Mouse (Mus musculus) adrenal gland, postnatal 25 days (tissue): Measurements from ENCODE around the gene Tbc1d17. TPM values are rescaled to one million over a fixed set of nuclear protein-coding genes. Genes with fewer than 3 reads are reported as not detected.

ENCODE experiments used
- DNase-seq: peaks from one replicate; pipeline ENCODE4 v3.0.0; 2021; ENCODE audit warnings: mixed read lengths
- total RNA-seq: library from RNA; stranded (reverse); gene quantifications from 2 replicates; pipeline ENCODE4 v1.2.3, GENCODE M21; 2021

Gene Tbc1d17
- total RNA-seq, 1 experiment from 2014 or later: 88.5 TPM

- no peak for DNase-seq
Observed at GRCm38 (mm10) chr7:44853065-44853464, 4.2 kb upstream of the Tbc1d17 start.

GRCm38 (mm10) chr7:44852259-44853027 is 3.6 kb upstream of the Tbc1d17 start:
- DNase-seq: no peak

- no peak for DNase-seq
Observed at GRCm38 (mm10) chr7:44851625-44852234, 2.9 kb upstream of the Tbc1d17 start.

- DNase-seq: no peak
Observed at GRCm38 (mm10) chr7:44850789-44851624, 2.1 kb upstream of the Tbc1d17 start.

- peak; percentile 81 for DNase-seq
Observed at GRCm38 (mm10) chr7:44850146-44850545, 1.3 kb upstream of the Tbc1d17 start.

- peak; percentile 87 for DNase-seq
Observed at GRCm38 (mm10) chr7:44849416-44850111, 685 bp upstream of the Tbc1d17 start.

- no peak for DNase-seq
Observed at GRCm38 (mm10) chr7:44847772-44848171, 1.1 kb downstream of the Tbc1d17 start.

GRCm38 (mm10) chr7:44846804-44847203 is 2.1 kb downstream of the Tbc1d17 start:
- DNase-seq: no peak

GRCm38 (mm10) chr7:44845006-44845405 is 3.9 kb downstream of the Tbc1d17 start:
- no peak for DNase-seq

- no peak for DNase-seq
Observed at GRCm38 (mm10) chr7:44841825-44842463, 6.9 kb downstream of the Tbc1d17 start.

GRCm38 (mm10) chr7:44840426-44840825 is 8.5 kb downstream of the Tbc1d17 start:
- DNase-seq: no peak

GRCm38 (mm10) chr7:44839491-44840191 is 9.2 kb downstream of the Tbc1d17 start:
- peak; percentile 49 for DNase-seq

- no peak for DNase-seq
Observed at GRCm38 (mm10) chr7:44839171-44839490, 9.7 kb downstream of the Tbc1d17 start.

- no peak for DNase-seq
Observed at GRCm38 (mm10) chr7:44838073-44838472, 10.8 kb downstream of the Tbc1d17 start.

GRCm38 (mm10) chr7:44836423-44837053 is 12.3 kb downstream of the Tbc1d17 start:
- DNase-seq: no peak

GRCm38 (mm10) chr7:44836016-44836404 is 12.9 kb downstream of the Tbc1d17 start:
- no peak for DNase-seq

- no peak for DNase-seq
Observed at GRCm38 (mm10) chr7:44835373-44836015, 13.4 kb downstream of the Tbc1d17 start.

GRCm38 (mm10) chr7:44832763-44833162 is 16.1 kb downstream of the Tbc1d17 start:
- DNase-seq: no peak

GRCm38 (mm10) chr7:44828706-44829105 is 20.2 kb downstream of the Tbc1d17 start:
- DNase-seq: no peak

- no peak for DNase-seq
Observed at GRCm38 (mm10) chr7:44826771-44827170, 22.1 kb downstream of the Tbc1d17 start.
